Mouse (Mus musculus) frontal cortex, adult 2 months (tissue): ENCODE measurements around the gene Sept11. TPM values are rescaled to one million over a fixed set of nuclear protein-coding genes. Genes with fewer than 3 reads are reported as not detected.

Experiments used
- DNase-seq, 2 experiments: peaks; one replicate each; pipeline ENCODE4 v3.0.0; 2022; ENCODE audit warnings: low spot score in 1 of 2; ENCODE audit errors: extremely low spot score in 1 of 2
- polyA plus RNA-seq: library from polyadenylated mRNA; depleted of rRNA; stranded (reverse); fragments of >200 nt; gene quantifications from 2 replicates; pipeline ENCODE4 v1.2.3, GENCODE M21; 2012

Sept11 gene
- polyA plus RNA-seq, 1 experiment, result 147 TPM

GRCm38 (mm10) chr5:93093638-93094527 is 646 bp downstream of the Sept11 start:
- peak in 1 of 2 experiments; percentile 64 for DNase-seq

GRCm38 (mm10) chr5:93095301-93095700 is 2.1 kb downstream of the Sept11 start:
- DNase-seq, result no peak

GRCm38 (mm10) chr5:93097204-93097906 is 4.1 kb downstream of the Sept11 start:
- DNase-seq, result no peak

- DNase-seq, result no peak
These were observed 5.0 kb downstream of the Sept11 start for GRCm38 (mm10) chr5:93098219-93098618.

GRCm38 (mm10) chr5:93098811-93099210 is 5.6 kb downstream of the Sept11 start:
- DNase-seq, result no peak

- DNase-seq, result no peak
These were observed 7.7 kb downstream of the Sept11 start for GRCm38 (mm10) chr5:93100906-93101305.

- no peak for DNase-seq
These were observed 8.1 kb downstream of the Sept11 start for GRCm38 (mm10) chr5:93101371-93101791.

GRCm38 (mm10) chr5:93103603-93104002 is 10.4 kb downstream of the Sept11 start:
- no peak for DNase-seq

GRCm38 (mm10) chr5:93104987-93105823 is 12.0 kb downstream of the Sept11 start:
- no peak for DNase-seq

- DNase-seq, result no peak
These were observed 12.8 kb downstream of the Sept11 start for GRCm38 (mm10) chr5:93106048-93106447.

GRCm38 (mm10) chr5:93108703-93109102 is 15.5 kb downstream of the Sept11 start:
- DNase-seq, result no peak

GRCm38 (mm10) chr5:93109555-93109954 is 16.3 kb downstream of the Sept11 start:
- no peak for DNase-seq

- DNase-seq, result no peak
These were observed 19.1 kb downstream of the Sept11 start for GRCm38 (mm10) chr5:93112290-93112689.

- no peak for DNase-seq
These were observed 20.3 kb downstream of the Sept11 start for GRCm38 (mm10) chr5:93113517-93113916.

GRCm38 (mm10) chr5:93114515-93114914 is 21.3 kb downstream of the Sept11 start:
- no peak for DNase-seq

GRCm38 (mm10) chr5:93115059-93115458 is 21.8 kb downstream of the Sept11 start:
- no peak for DNase-seq

- no peak for DNase-seq
These were observed 22.6 kb downstream of the Sept11 start for GRCm38 (mm10) chr5:93115854-93116253.

- DNase-seq, result no peak
These were observed 24.4 kb downstream of the Sept11 start for GRCm38 (mm10) chr5:93117648-93118047.

- DNase-seq, result no peak
These were observed 28.4 kb downstream of the Sept11 start for GRCm38 (mm10) chr5:93121660-93122059.

GRCm38 (mm10) chr5:93124031-93124826 is 31.0 kb downstream of the Sept11 start:
- no peak for DNase-seq
